Comparison of ENCODE assay signal across 8 mouse cellular contexts in the genomic region with DNA sequence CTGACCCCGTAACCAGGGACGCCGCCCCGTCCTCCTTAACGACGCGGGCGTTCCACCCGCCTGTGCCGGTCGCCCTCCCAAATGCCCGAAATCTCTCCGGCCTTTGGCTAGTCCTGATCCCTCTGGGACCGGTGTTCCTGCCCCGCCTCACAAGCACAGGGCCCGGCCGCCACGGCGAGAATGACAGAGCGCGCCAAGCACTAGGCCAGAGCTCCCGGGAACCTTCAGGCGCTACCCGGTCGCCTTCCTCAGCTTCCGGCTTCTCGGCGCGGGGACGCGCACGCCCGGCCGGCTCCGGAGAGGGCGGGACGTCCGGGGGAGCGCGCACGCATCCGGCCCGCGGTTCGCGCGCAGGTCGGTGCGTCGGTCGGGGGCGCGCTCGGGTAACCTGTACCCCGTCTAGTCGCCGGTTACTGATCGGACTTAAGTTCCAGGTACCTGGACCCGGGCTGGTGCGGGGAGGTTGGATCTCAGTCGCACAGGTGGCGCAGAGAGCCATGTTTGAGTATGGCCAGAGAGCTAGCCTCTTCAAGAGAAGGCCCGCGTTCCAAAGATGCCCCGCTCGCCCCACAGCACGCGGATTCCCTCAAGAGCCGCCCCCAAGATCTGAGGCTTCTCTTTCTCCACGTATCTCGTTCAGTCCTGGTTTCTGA. TPM values are rescaled to one million over a fixed set of nuclear protein-coding genes. Genes with fewer than 3 reads are reported as not detected.
DNase-seq lines count a peak whose midpoint lies in the region; ATAC-seq lines count a peak whose summit lies in the region.

A gene (plus strand): TSS at position 41 of the 653 bp plus-strand sequence.

- H3K4me1 ChIP-seq in hindbrain, embryonic 11.5 days (replicated peaks; ENCODE audit: control insufficient read depth, insufficient read depth, low read length) = no peaks in the 10 kb centered on the region

- DNase-seq in MN1 (ENCODE audit: low spot score) = peak; percentile 91
- DNase-seq in cerebellum, adult 9-10 months = peak; percentile 91
- DNase-seq in frontal cortex, adult 2 months (ENCODE audit: extremely low spot score in 1 of 2, low spot score in 1 of 2) = peak; percentile 72 to 88
- peak; percentile 96 for DNase-seq in hindbrain, embryonic 11.5 days (ENCODE audit: low spot score)
- peak; percentile 92 to 93 for DNase-seq in layer of hippocampus, postnatal 10 days (ENCODE audit: low spot score in 2 of 2)
- DNase-seq in lung, postnatal 10 days = peak; percentile 94
- DNase-seq in ovary, postnatal 36 days (ENCODE audit: low spot score) = peak; percentile 92
- peak; percentile 94 for DNase-seq in thymus, postnatal 25 days

- no peaks in the 10 kb centered on the region for H3K36me3 ChIP-seq in hindbrain, embryonic 11.5 days (ENCODE audit: control insufficient read depth, insufficient read depth, low read length)

- H3K9ac ChIP-seq in hindbrain, embryonic 11.5 days (ENCODE audit: low read depth, low read length) = peak within 1 kb of the TSS; percentile 72

- H3K4me3 ChIP-seq in hindbrain, embryonic 11.5 days (ENCODE audit: low read depth, low read length) = peak within 1 kb of the TSS; percentile 73

- ATAC-seq in hindbrain, embryonic 11.5 days (ENCODE audit: low FRiP score) = peak; percentile 97

- H3K4me2 ChIP-seq in hindbrain, embryonic 11.5 days (replicated peaks; ENCODE audit: low read depth, low read length) = peak within 1 kb of the TSS; percentile 68

- H3K9me3 ChIP-seq in hindbrain, embryonic 11.5 days (ENCODE audit: control insufficient read depth, low read length) = no peaks in the 10 kb centered on the region

- no peaks in the 10 kb centered on the region for H3K27me3 ChIP-seq in hindbrain, embryonic 11.5 days (ENCODE audit: control insufficient read depth, insufficient read depth, low read length)

- under 1% methylated on average over 71 of the region's 71 CpGs for WGBS in hindbrain, embryonic 11.5 days

- H3K27ac ChIP-seq in hindbrain, embryonic 11.5 days (ENCODE audit: low read depth, low read length) = peak within 1 kb of the TSS; percentile 69

RNA-seq across cellular contexts. Expression of the gene that starts here (rescaled TPM):
- 44.9 and 45.2 TPM in 2 replicates for polyA plus RNA-seq in frontal cortex, adult 2 months (2012; rRNA removed)
- 36.2 and 44.3 TPM in 2 replicates for polyA plus RNA-seq in hindbrain, embryonic 11.5 days (2014; fragmentation: Nextera tagmentation; extraction: Ambion mirVana)
- total RNA-seq in layer of hippocampus, postnatal 10 days (2021) = 10 to 100 TPM; 39.5 to 41.2 TPM

Comparison
In these comparisons a context has a peak if more than half of its experiments do, and no peak if none do; other contexts are left out.
1. Peak in every context shown above with its lines: DNase-seq, ATAC-seq, H3K4me3 ChIP-seq and H3K27ac ChIP-seq.